Mouse (Mus musculus) gastrocnemius, adult 2 months (tissue): ENCODE results near the gene Rnls. TPM values are rescaled to one million over a fixed set of nuclear protein-coding genes. Genes with fewer than 3 reads are reported as not detected.

Experiments
- DNase-seq: peaks from one replicate; pipeline ENCODE4 v3.0.0; 2022
- H3K27ac ChIP-seq: fragments of 200-600 bp; 2 replicates; pipeline ENCODE4 v1.8.1; 2022; ENCODE audit warnings: mild to moderate bottlenecking
- H3K4me3 ChIP-seq: fragments of 200-600 bp; 2 replicates; pipeline ENCODE4 v1.8.1; 2022; ENCODE audit warnings: mild to moderate bottlenecking, moderate library complexity
- CTCF ChIP-seq: fragments of 200-600 bp; IDR thresholded peaks from 2 replicates; pipeline ENCODE4 v1.8.1; 2022; ENCODE audit warnings: antibody characterized with exemption, mild to moderate bottlenecking, moderate library complexity
- intact Hi-C: fragments of 180-260 bp; cut with DNase I; formaldehyde crosslinking; loops from one replicate; pipeline ENCODE4 v1.15.1; 2025
- total RNA-seq, 2 experiments: library from RNA; stranded (reverse); gene quantifications; 2 replicates each; pipeline ENCODE4 v1.2.3; 2021

The Rnls gene
- total RNA-seq, 2 experiments from 2014 or later = 8.3 to 13.0 TPM

DNA sequence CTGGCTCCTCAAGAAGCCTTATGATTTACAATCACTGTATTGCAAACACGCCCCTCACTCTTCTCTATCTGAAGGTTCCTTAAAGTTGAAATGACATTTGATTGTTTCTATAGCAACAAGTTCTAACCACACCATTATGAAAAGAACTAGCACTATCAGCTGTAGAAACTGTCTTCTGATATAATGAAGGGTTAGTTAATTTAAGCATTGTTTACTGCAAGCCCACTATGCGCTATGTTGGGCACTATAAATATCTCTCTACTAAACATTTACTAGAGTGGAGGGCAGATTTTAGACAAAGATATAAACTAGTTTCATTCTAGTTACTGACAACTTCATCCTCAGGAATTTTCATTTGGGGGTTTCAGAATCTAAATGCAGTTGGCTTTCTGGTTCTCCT lies 182.4 kb downstream of the Rnls start:
- intact Hi-C loops = no loop called here
- TF ChIP-seq CTCF = no peak
- Histone ChIP-seq H3K4me3 (no peak overlapping the region), H3K27ac (no peak overlapping the region)
- no peak for DNase-seq

DNA sequence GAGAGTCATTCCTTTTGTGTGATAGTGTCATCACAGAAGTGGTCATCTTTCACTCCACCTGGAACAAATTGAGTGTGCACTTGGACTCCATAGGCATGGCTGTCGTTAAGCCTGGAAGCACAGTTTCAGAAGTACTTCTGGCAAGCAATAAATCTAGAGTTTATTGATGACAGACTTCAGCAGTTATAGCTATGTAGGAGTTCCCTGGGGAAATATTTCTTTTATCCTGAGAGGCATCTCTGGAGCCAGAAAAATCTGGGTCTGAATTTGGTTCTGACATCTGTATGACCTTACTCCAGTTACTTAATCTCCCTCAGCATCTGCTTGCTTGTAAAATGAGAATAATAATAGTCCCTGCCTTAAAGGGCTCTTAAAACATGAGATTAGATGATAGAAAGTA lies 184.1 kb downstream of the Rnls start:
- intact Hi-C loops = no loop called here
- DNase-seq = no peak
- TF ChIP-seq CTCF = no peak
- no peak overlapping the region for H3K4me3 ChIP-seq
- no peak overlapping the region for H3K27ac ChIP-seq

DNA sequence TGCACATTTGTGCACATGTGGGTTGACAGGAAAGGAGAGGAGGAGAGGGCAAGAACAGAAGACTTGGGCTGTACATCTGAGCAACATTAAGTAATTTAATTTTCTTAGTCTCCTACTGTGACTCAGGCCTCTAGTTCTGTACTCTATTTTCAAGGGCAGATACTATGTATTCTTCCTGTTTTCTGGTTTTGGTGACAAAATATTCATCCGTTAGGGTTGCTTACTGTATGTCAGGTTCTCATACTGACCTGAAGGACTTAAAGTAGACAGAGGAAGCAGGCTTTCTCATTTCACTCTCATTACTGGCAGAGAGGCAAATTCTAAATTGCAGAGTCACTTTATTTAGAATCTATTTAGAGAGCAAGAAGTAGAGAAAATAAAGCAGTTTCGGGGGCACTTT lies 186.7 kb downstream of the Rnls start:
- Histone ChIP-seq H3K27ac (no peak overlapping the region), H3K4me3 (no peak overlapping the region)
- no peak for TF ChIP-seq CTCF
- intact Hi-C loops = no loop called here
- DNase-seq = no peak

DNA sequence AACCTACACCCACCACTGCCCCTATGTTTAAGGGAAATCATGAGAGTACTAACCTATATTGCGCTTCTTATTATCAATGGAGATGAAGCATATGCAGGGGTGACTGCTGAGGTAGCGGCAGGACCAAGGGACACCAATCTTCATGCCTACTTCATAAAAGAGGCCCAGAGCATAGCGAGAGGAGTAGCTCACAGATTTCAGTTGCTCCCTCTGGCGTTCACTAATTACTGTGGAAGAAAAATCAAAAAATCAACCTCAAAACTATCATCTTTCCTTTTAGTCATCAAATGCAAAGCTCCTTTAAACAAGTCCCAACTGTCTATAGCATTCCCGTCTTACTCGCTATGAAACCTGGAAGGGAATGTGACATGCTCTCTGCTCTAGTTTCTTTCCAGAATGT lies 189.7 kb downstream of the Rnls start:
- TF ChIP-seq CTCF = peak; percentile 18; the same call in 1 of the 2 replicates
- H3K27ac ChIP-seq = no peak overlapping the region
- no peak overlapping the region for H3K4me3 ChIP-seq
- DNase-seq = no peak
- intact Hi-C loops = no loop called here

DNA sequence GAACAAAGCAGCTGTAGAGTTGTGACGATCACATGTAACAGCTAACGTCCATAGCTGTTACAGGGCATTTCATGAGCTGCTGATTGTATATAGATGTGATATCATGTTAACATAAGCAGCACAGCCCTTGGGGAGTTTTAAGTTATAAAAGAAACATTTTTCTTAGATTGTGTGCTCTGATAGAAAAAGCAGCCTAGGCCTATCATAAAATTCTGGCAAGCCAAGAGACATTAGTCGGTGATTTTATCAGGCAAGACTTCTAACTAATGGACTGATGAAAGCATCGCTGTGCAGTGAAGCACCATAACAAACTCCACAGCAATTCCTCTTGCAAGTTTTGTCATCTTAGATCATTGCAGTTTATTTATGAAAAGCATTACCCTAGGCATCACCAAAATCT lies 190.9 kb downstream of the Rnls start:
- Histone ChIP-seq H3K27ac (no peak overlapping the region), H3K4me3 (no peak overlapping the region)
- TF ChIP-seq CTCF = no peak
- no peak for DNase-seq
- intact Hi-C loops = no loop called here

DNA sequence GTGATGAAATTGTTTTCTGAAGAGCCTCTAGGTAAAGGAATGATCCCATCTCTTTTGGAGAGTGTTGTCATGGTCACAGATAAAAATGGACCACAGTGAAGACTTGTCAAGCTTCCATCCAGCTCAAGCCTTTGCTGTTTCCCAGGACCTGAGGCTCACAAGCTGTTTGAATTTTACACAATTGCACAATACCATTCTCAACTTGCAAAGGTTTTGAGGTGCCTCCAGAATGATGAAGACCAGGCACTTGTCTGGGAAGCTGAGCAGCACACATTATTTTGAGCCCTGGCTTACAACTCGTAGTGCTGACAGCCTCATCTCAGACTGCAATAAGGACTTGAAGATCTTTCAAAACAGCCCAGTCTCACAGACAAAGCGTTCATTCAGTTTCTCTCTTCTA lies 200.0 kb downstream of the Rnls start:
- intact Hi-C loops = no loop called here
- no peak for TF ChIP-seq CTCF
- Histone ChIP-seq H3K27ac (no peak overlapping the region), H3K4me3 (no peak overlapping the region)
- DNase-seq = no peak

DNA sequence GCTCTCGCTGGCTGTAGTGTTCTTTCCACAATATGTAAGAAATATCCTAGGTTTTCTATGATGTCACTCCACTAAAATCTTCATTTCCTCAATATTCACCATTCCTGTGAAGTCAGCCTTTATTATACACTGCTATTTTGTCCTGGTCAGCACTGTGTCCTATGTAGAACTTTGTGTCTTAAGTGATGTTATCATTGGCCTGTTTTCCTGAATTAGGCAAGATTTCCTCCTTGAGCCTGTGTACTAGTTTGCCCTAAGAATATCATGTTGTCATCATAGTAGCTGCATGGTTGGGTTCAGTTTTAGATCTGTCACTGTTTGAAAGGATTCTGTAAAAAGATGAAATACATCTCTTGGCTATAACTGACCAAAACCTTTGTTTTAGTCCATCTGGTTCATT lies 203.3 kb downstream of the Rnls start:
- no peak for TF ChIP-seq CTCF
- no peak overlapping the region for H3K4me3 ChIP-seq
- no peak for DNase-seq
- intact Hi-C loops = no loop called here
- H3K27ac ChIP-seq = no peak overlapping the region

DNA sequence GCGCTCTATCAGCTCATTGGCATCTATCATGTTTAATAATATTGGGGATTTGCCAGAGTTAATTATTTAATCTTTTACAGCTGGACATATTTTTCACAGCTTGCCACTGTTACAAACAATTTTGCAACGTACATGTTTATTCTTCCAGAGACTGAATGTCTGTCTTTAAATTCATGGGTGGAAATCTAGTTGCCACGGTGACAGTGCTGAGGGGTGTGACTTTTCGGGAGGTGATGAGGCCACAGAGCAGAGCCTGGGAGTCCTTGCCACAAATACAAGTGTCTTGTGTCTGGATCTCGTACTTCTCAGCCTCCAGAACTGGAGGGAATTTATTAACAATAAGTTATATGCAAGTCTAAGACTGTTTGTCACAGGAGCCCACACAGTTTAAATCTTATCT lies 212.5 kb downstream of the Rnls start:
- Histone ChIP-seq H3K27ac (no peak overlapping the region), H3K4me3 (no peak overlapping the region)
- intact Hi-C loops = no loop called here
- TF ChIP-seq CTCF = no peak
- DNase-seq = no peak

DNA sequence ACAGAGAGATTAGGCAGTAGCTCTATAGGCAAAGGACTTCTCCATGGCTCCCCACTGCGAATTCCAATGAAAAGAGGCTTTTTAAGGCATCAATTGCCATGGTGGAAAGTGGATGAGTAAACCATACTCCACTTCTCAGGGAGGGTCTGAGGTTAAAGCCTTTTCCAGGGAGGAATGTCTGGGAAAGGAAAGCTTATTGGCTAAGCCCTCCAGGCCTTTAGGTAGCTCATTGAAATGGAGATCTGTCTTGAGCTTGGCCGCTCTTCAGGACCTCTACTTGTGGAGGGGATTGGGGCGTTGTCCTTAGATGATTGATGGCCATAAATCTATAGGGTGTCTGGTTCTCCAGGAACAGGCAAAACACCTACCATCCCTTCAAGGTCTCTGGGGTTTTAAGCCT lies 213.2 kb downstream of the Rnls start:
- no peak for DNase-seq
- no peak for TF ChIP-seq CTCF
- no peak overlapping the region for H3K27ac ChIP-seq
- intact Hi-C loops = no loop called here
- H3K4me3 ChIP-seq = no peak overlapping the region

DNA sequence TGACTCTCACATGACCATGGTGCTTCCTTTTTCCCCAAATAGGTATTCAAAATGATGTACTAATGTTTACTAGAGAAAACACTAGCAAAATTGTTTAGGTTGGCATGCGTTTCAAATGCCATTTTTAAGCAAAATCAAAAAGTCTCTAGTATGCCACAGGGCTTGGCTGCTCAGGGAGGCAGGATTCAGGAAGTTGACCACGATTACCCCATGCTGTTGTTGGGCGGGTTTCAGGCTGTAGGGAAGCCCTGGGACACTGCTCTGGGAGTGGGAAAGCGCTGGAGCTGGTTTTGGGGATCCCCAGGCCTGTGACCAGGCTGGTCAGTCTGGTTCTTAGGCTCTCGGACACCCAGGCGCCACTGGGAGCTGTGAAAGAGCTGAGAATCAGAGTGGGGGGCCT lies 213.7 kb downstream of the Rnls start:
- intact Hi-C loops = no loop called here
- no peak overlapping the region for H3K4me3 ChIP-seq
- no peak overlapping the region for H3K27ac ChIP-seq
- no peak for DNase-seq
- no peak for TF ChIP-seq CTCF

DNA sequence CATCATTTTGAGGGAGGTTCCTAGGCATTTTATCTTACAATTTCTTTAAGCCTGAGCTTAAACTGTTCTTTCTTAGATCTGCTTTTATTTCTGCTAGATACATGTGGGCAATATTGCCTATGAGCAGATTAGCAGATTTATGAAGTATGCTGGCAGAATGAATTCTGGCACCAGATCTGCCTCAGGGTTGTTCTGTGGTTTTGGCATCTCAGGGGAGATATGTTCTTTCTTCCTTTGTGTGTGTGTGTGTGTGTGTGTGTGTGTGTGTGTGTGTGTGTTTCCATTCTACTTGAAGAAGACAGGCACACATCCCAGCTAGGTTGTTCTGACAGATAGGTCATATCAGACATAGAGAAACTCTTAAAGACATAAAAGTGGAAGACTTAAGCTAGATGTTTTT lies 218.1 kb downstream of the Rnls start:
- intact Hi-C loops = no loop called here

DNA sequence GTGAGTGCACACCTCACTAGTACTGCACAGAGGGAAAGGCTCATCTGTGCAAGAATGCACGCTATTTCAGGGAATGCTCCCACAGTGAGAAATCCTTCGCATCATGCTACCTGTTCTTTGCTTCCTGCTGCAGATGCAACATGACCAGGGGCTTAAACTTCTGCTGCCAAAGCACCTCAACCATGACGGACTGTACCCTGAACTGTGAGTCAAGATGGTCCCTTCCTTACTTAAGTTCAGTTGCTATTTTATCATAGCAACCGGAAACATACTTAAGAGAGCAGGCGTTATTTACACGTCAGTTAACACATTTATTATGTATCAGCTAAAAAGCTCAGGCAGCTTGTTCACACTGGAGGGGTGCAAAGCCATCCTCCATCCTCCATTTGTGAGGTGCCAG lies 222.2 kb downstream of the Rnls start:
- DNase-seq = no peak
- intact Hi-C loops = no loop called here
- TF ChIP-seq CTCF = no peak
- no peak overlapping the region for H3K4me3 ChIP-seq
- H3K27ac ChIP-seq = no peak overlapping the region

More for the DNA sequence above, 218.1 kb downstream of the Rnls start:
- Histone ChIP-seq H3K4me3 (no peak overlapping the region), H3K27ac (no peak overlapping the region)
- TF ChIP-seq CTCF = no peak
- no peak for DNase-seq

DNA sequence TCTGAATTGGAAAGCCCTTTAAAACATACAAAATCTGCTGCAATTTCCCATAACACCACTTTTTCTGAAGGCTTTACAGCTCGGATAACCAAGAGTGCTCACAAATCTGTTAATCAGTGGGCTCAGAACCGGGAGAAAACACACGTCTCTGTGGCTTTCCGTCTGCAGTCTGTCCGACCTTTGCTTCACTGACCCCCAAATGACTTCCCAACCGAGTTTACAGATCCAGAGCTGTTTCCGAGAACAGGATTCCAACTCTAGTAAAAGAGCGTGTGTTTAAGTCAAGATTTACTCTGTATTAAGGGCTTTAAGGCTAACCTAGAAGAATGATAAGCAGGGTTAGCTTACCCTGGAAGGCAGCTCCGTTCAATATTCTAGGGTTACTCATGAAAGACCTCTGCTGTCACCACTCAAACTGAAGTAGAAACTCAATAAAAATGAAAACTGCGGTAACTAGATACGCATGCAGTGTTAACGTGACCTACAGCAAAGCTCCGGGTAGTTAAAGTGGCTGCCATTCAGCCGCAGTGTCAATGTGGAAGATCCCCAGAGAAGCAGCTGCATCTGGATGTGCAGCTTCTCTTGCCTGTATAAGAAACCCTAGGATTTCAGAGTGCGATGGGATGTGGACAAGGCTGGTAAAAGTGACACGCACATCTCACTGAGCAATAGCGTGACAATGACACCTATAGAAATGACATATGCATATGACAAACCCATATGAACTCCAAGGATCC lies 224.4 kb downstream of the Rnls start:
- intact Hi-C loops = no loop called here
- Histone ChIP-seq H3K4me3 (no peak overlapping the region), H3K27ac (no peak overlapping the region)
- no peak for DNase-seq
- TF ChIP-seq CTCF = no peak

DNA sequence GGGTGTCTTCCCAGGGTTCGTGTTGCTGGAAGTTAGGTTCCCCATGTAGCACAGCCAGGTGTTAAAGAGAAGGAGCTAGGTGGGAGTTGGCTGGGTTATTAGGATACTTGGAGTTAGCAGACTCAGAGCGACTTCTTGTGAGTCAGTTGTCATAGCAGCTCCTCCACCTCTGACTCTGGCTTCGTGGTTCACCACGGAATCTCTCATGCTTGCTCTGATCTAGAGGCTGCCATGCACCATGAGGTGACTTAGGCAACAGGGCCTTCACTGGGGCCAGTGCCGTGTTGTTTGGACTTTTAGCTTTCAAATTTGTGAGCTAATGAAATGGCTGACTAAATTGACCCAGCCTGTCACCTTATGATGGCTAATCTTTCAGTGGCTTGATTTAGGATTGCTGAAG lies 227.3 kb downstream of the Rnls start:
- H3K27ac ChIP-seq = no peak overlapping the region
- no peak overlapping the region for H3K4me3 ChIP-seq
- no peak for DNase-seq
- TF ChIP-seq CTCF = no peak
- intact Hi-C loops = no loop called here
